Mouse (Mus musculus) liver, embryonic 18 days (tissue): Measurements from ENCODE around the gene Lypd6b. TPM values are rescaled to one million over a fixed set of nuclear protein-coding genes. Genes with fewer than 3 reads are reported as not detected.

ENCODE experiments used
- polyA plus RNA-seq: library from polyadenylated mRNA; depleted of rRNA; stranded (reverse); fragments of >200 nt; gene quantifications from 2 replicates; pipeline ENCODE4 v1.2.3, GENCODE M21; 2012; rRNA removed

The Lypd6b gene
- 0.01 and 0.04 TPM in 2 replicates for polyA plus RNA-seq

DNA sequence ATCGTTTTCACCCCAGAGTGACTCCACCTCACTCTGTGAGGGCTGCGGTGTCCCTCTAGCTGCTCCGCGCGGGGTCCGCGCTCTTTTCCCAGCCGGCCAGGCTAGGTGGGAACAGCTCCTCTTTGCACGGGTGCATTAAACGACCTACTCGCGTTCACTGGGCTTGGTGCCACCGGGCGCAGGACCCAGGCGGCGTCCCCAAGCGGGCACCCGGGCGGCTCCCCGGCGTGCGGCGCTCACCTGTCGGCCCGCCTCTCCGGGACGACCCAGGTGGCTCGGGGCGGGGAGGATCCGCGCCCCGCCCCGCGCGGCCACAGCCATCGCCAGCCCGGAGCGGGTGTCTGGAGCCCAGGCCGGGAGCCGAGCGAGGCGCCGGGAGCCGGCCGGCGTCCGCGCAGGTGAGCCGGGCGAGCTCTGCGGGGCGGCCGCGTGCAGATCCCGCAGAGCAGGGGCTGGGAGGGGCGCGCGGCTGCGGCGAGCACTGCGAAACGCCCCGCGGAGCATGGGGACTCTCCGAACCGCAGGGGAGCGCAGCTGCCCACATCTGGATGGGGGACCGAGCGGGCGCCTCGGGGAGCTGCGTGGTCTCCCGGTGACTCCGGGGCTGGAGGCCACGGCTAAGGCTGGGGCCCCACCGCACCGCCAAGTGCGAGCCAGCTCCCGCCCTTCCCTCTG, at the start of gene Lypd6b:
Lypd6b (plus strand) TSS at position 313 of the 675 bp plus-strand sequence.

Other genes starting within 250 kb of the Lypd6b start
- 0.03 and 0.05 TPM in 2 replicates for gene Kif5c, start 168.4 kb upstream of the Lypd6b start, polyA plus RNA-seq